Mouse (Mus musculus): ENCODE measurements around the gene Tnrc6a. TPM values are rescaled to one million over a fixed set of nuclear protein-coding genes. Genes with fewer than 3 reads are reported as not detected.

The Tnrc6a gene
- total and polyA plus RNA-seq, 3 experiments, result 16.3 to 62.0 (median 20.1) TPM

Other genes with a start within 250 kb of the Tnrc6a start
- 22.9 and 25.0 TPM in 2 replicates for gene Rbbp6, start 158.2 kb upstream of the Tnrc6a start, total RNA-seq (2012; rRNA removed)
- 14.1 and 17.8 TPM in 2 replicates for gene Rbbp6, start 158.2 kb upstream of the Tnrc6a start, total RNA-seq (2014; rRNA removed)
- 81.4 and 93.0 TPM in 2 replicates for gene Rbbp6, start 158.2 kb upstream of the Tnrc6a start, polyA plus RNA-seq (2012; ENCODE audit: insufficient read length, low read depth)
- 0.21 and 1.2 TPM in 2 replicates for gene Slc5a11, start 90.9 kb downstream of the Tnrc6a start, total RNA-seq (2012; rRNA removed)
- gene Slc5a11, start 90.9 kb downstream of the Tnrc6a start, total RNA-seq (2014; rRNA removed), result 0.38 and 0.43 TPM in 2 replicates
- gene Slc5a11, start 90.9 kb downstream of the Tnrc6a start, polyA plus RNA-seq (2012; ENCODE audit: insufficient read length, low read depth), result 0.80 and 1.3 TPM in 2 replicates
- 26.4 and 27.6 TPM in 2 replicates for gene Lcmt1, start 245.9 kb downstream of the Tnrc6a start, total RNA-seq (2012; rRNA removed)
- gene Lcmt1, start 245.9 kb downstream of the Tnrc6a start, total RNA-seq (2014; rRNA removed), result 34.8 and 38.0 TPM in 2 replicates
- 26.4 and 28.6 TPM in 2 replicates for gene Lcmt1, start 245.9 kb downstream of the Tnrc6a start, polyA plus RNA-seq (2012; ENCODE audit: insufficient read length, low read depth)
- 5.8 and 6.7 TPM in 2 replicates for gene Arhgap17, start 246.0 kb downstream of the Tnrc6a start, total RNA-seq (2012; rRNA removed)
- 6.3 and 7.4 TPM in 2 replicates for gene Arhgap17, start 246.0 kb downstream of the Tnrc6a start, total RNA-seq (2014; rRNA removed)
- gene Arhgap17, start 246.0 kb downstream of the Tnrc6a start, polyA plus RNA-seq (2012; ENCODE audit: insufficient read length, low read depth), result 43.7 and 56.1 TPM in 2 replicates